9 mouse cellular contexts compared by ENCODE assay signal in the genomic region with DNA sequence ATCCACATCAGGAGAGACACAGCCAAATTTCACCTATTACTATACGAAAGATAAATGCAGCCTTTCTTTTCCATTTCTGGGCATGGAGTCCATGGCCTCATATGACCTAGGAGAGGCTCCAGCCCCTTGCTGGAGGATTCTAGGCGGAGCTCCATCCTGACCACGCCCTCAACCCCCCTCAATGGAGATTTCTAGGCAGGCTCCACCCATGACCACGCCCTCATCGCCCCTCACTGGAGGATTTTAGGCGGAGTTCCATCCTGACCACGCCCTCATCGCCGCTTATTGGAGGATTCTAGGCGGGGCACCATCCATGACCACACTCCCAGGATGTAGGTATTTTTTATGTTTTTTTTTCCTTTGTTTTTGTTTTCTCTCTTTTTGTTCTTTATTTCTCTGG. TPM values are rescaled to one million over a fixed set of nuclear protein-coding genes. Genes with fewer than 3 reads are reported as not detected.
DNase-seq lines count a peak whose midpoint lies in the region; ATAC-seq and TF ChIP-seq lines count a peak whose summit lies in the region.
"Had no signal": no experiment of that assay in that cellular context is flagged by ENCODE, and none has a peak within 500 bp of the region (broad histone marks: within the 10 kb centered on the region; RNA-seq: fewer than 3 reads in every experiment).

No protein-coding gene starts in this region.

- H3K27ac ChIP-seq in ES-E14 (ENCODE audit: insufficient read depth, low read depth, low read length, poor library complexity, severe bottlenecking): no peak overlapping the region
- no peak overlapping the region for H3K27ac ChIP-seq in heart, embryonic 11.5 days (ENCODE audit: low read depth, low read length)
- H3K27ac ChIP-seq: neural tube, embryonic 12.5 days had no signal

- H3K4me2 ChIP-seq in heart, embryonic 11.5 days: no peak overlapping the region
- H3K4me2 ChIP-seq: neural tube, embryonic 12.5 days had no signal

- no peak for ATAC-seq in heart, embryonic 11.5 days (replicated peaks; ENCODE audit: insufficient number of reproducible peaks, low FRiP score, low TSS enrichment)

- peaks cover 2 to 22% of the 10 kb centered on the region in 2 experiments; a peak in 1 of 4 replicates for H3K4me1 ChIP-seq in ES-E14 (ENCODE audit: control insufficient read depth in 2 of 2, insufficient read depth in 2 of 2, low read length in 2 of 2, poor library complexity in 1 of 2)
- no peaks in the 10 kb centered on the region for H3K4me1 ChIP-seq in heart, embryonic 11.5 days (ENCODE audit: control insufficient read depth, insufficient read depth, low read length)

- H3K9me3 ChIP-seq in ES-E14 (ENCODE audit: control insufficient read depth, insufficient read depth, low read depth, low read length): no peaks in the 10 kb centered on the region
- H3K9me3 ChIP-seq in heart, embryonic 11.5 days (replicated peaks; ENCODE audit: control insufficient read depth, low read length): no peaks in the 10 kb centered on the region
- H3K9me3 ChIP-seq: neural tube, embryonic 12.5 days had no signal

- H3K27me3 ChIP-seq in heart, embryonic 11.5 days (ENCODE audit: control insufficient read depth, insufficient read depth, low read length): peaks cover 25% of the 10 kb centered on the region

- in situ Hi-C loops in ES-E14 (cut with MboI; ENCODE audit: low sequenced_read_pairs in 2 of 2, unreplicated experiment in 2 of 2): no loop called here

- no peaks in the 10 kb centered on the region for H3K36me3 ChIP-seq in ES-E14 (ENCODE audit: control insufficient read depth, insufficient read depth, low read length, poor library complexity, severe bottlenecking)
- H3K36me3 ChIP-seq in heart, embryonic 11.5 days (ENCODE audit: control insufficient read depth, insufficient read depth, low read length): no peaks in the 10 kb centered on the region
- H3K36me3 ChIP-seq: neural tube, embryonic 12.5 days had no signal

- peak; percentile 68 to 79 for DNase-seq in kidney, postnatal 4 days
- DNase-seq in kidney, adult 18-20 months: no peak
- DNase-seq in A20 (ENCODE audit: low read depth, low spot score): peak; percentile 82
- DNase-seq in ES-E14 (ENCODE audit: low read depth, low spot score): peak; percentile 99
- peak; percentile 28 for DNase-seq in forelimb bud, embryonic 11.5 days (ENCODE audit: low read depth, low spot score)
- no peak for DNase-seq in spleen, postnatal 36 days (ENCODE audit: low spot score in 2 of 2)
- DNase-seq in thymus, postnatal 10 days (ENCODE audit: low spot score in 2 of 2): no peak

- peak overlapping the region in 1 of 2 experiments; percentile 40; a peak in 2 of 4 replicates for H3K4me3 ChIP-seq in ES-E14 (ENCODE audit: insufficient read depth in 1 of 2, low read depth in 1 of 2, low read length in 2 of 2, poor library complexity in 1 of 2, severe bottlenecking in 1 of 2)
- no peak overlapping the region for H3K4me3 ChIP-seq in heart, embryonic 11.5 days (ENCODE audit: low read depth, low read length)
- H3K4me3 ChIP-seq: neural tube, embryonic 12.5 days had no signal

- 29% methylated on average over 10 of the region's 10 CpGs for WGBS in heart, embryonic 11.5 days (ENCODE audit: insufficient replicate concordance)

- H3K9ac ChIP-seq in ES-E14 (ENCODE audit: insufficient read depth, low read depth, low read length, poor library complexity, severe bottlenecking): no peak overlapping the region
- no peak overlapping the region for H3K9ac ChIP-seq in heart, embryonic 11.5 days (ENCODE audit: low read depth, low read length)
- H3K9ac ChIP-seq: neural tube, embryonic 12.5 days had no signal

TF ChIP-seq in ES-E14, 5 proteins besides CTCF, POLR2A, EP300 and RAD21:
- TF ChIP-seq CHD2 (IDR thresholded peaks at IDR 0.05; ENCODE audit: low read depth, low read length) (no peak), ZNF384 (IDR thresholded peaks at IDR 0.05; ENCODE audit: low read depth, low read length) (peak; percentile 19; the same call in 1 of the 2 replicates), HCFC1 (IDR thresholded peaks at IDR 0.05; ENCODE audit: borderline replicate concordance, insufficient read depth, low read length) (no peak), MAFK (IDR thresholded peaks at IDR 0.05; ENCODE audit: insufficient read depth, low read depth, low read length) (no peak), ZC3H11A (IDR thresholded peaks at IDR 0.05; ENCODE audit: borderline replicate concordance, low read depth, low read length) (no peak)

RNA-seq across cellular contexts. Expression of gene Gng7, which starts 3.6 kb away (rescaled TPM):
- 0.79 and 0.94 TPM in 2 replicates for total RNA-seq in ES-E14 (2012; rRNA removed)
- 1.4 TPM in 2 replicates for polyA plus RNA-seq in heart, embryonic 11.5 days (2014; fragmentation: Nextera tagmentation; extraction: Ambion mirVana)

RNA-seq across cellular contexts. Expression of gene Diras1, which starts 7.1 kb away (rescaled TPM):
- 1.1 and 1.3 TPM in 2 replicates for total RNA-seq in ES-E14 (2012; rRNA removed)
- polyA plus RNA-seq in heart, embryonic 11.5 days (2014; fragmentation: Nextera tagmentation; extraction: Ambion mirVana): 0.13 TPM in 1 of 2 replicates, not detected in the other

RNA-seq across cellular contexts. Expression of gene Slc39a3, which starts 18.9 kb away (rescaled TPM):
- 12.6 and 13.1 TPM in 2 replicates for total RNA-seq in ES-E14 (2012; rRNA removed)
- polyA plus RNA-seq in heart, embryonic 11.5 days (2014; fragmentation: Nextera tagmentation; extraction: Ambion mirVana): 3.9 and 4.1 TPM in 2 replicates

RNA-seq across cellular contexts. Expression of gene Sgta, which starts 41.7 kb away (rescaled TPM):
- 113 and 116 TPM in 2 replicates for total RNA-seq in ES-E14 (2012; rRNA removed)
- polyA plus RNA-seq in heart, embryonic 11.5 days (2014; fragmentation: Nextera tagmentation; extraction: Ambion mirVana): 130 and 159 TPM in 2 replicates

RNA-seq across cellular contexts. Expression of gene Thop1, which starts 51.5 kb away (rescaled TPM):
- total RNA-seq in ES-E14 (2012; rRNA removed): 155 and 174 TPM in 2 replicates
- 30.9 and 31.1 TPM in 2 replicates for polyA plus RNA-seq in heart, embryonic 11.5 days (2014; fragmentation: Nextera tagmentation; extraction: Ambion mirVana)

Comparison
In these comparisons a context has a peak if more than half of its experiments do, and no peak if none do; other contexts are left out.
1. DNase-seq: peak in kidney, postnatal 4 days (2 of 2), A20 (single experiment), ES-E14 (single experiment) and forelimb bud, embryonic 11.5 days (single experiment); none in kidney, adult 18-20 months (single experiment), spleen, postnatal 36 days (0 of 2) and thymus, postnatal 10 days (0 of 2).